7 mouse cellular contexts compared by ENCODE assay signal in genomic region chr4:108070723-108071122, GRCm38 (mm10). TPM values are rescaled to one million over a fixed set of nuclear protein-coding genes. Genes with fewer than 3 reads are reported as not detected.
DNase-seq lines count a peak whose midpoint lies in the region; ATAC-seq and TF ChIP-seq lines count a peak whose summit lies in the region.

No protein-coding gene starts in this region.

- 9% methylated on average over 8 of the region's 8 CpGs for WGBS in embryonic facial prominence, embryonic 12.5 days
- WGBS in liver, postnatal 0 days (ENCODE audit: insufficient replicate concordance): 6% methylated on average over 8 of the region's 8 CpGs

- TF ChIP-seq EP300 in liver, postnatal 0 days (IDR thresholded peaks at IDR 0.05; ENCODE audit: low read depth): no peak

- TF ChIP-seq CTCF in liver, postnatal 0 days (IDR thresholded peaks at IDR 0.05; ENCODE audit: low read depth): no peak

- H3K4me2 ChIP-seq in embryonic facial prominence, embryonic 12.5 days (replicated peaks): peak overlapping the region; percentile 86
- peak overlapping the region; percentile 73 for H3K4me2 ChIP-seq in liver, postnatal 0 days (ENCODE audit: low read depth, low read length)

- peak overlapping the region; percentile 50; the same call in 1 of the 2 replicates for H3K27ac ChIP-seq in embryonic facial prominence, embryonic 12.5 days
- H3K27ac ChIP-seq in liver, postnatal 0 days (ENCODE audit: low read depth): peak overlapping the region; percentile 93

- peaks cover 12% of the 10 kb centered on the region; the same call in 1 of the 2 replicates for H3K36me3 ChIP-seq in embryonic facial prominence, embryonic 12.5 days
- peaks cover 17% of the 10 kb centered on the region; the same call in 1 of the 2 replicates for H3K36me3 ChIP-seq in liver, postnatal 0 days (replicated peaks; ENCODE audit: insufficient read depth, low read length)

- peaks cover 8% of the 10 kb centered on the region for H3K4me1 ChIP-seq in embryonic facial prominence, embryonic 12.5 days
- peaks cover 14% of the 10 kb centered on the region for H3K4me1 ChIP-seq in liver, postnatal 0 days (ENCODE audit: insufficient read depth)

- DNase-seq in ovary, postnatal 36 days (ENCODE audit: low spot score): peak; percentile 9
- no peak for DNase-seq in ovary, adult 18-20 months (ENCODE audit: low spot score)
- peak; percentile 26 to 41 for DNase-seq in heart, postnatal 10 days
- no peak for DNase-seq in liver, postnatal 0 days
- no peak for DNase-seq in urinary bladder, adult 18-20 months (ENCODE audit: low spot score in 2 of 2)
- DNase-seq in left cerebral cortex, postnatal 25 days (ENCODE audit: low spot score in 2 of 2): no peak

- H3K27me3 ChIP-seq in embryonic facial prominence, embryonic 12.5 days: no peaks in the 10 kb centered on the region
- H3K27me3 ChIP-seq in liver, postnatal 0 days (ENCODE audit: insufficient read depth, low read length): no peaks in the 10 kb centered on the region

- intact Hi-C loops in heart, postnatal 10 days (cut with DNase I): loop anchor here (5.0 to 10.0 kb wide), 3 partner anchors 47 to 254 kb away; partner anchors contain the start of gene Coa7
- intact Hi-C loops in left cerebral cortex, postnatal 25 days (cut with DNase I): loop anchor here (2.0 to 5.0 kb wide), 2 partner anchors 133 to 180 kb away; no protein-coding TSS in a partner anchor

- H3K4me3 ChIP-seq in embryonic facial prominence, embryonic 12.5 days: peak overlapping the region; percentile 57
- peak overlapping the region; percentile 60 for H3K4me3 ChIP-seq in liver, postnatal 0 days (ENCODE audit: low read depth, low read length)

- no peaks in the 10 kb centered on the region for H3K9me3 ChIP-seq in embryonic facial prominence, embryonic 12.5 days
- no peaks in the 10 kb centered on the region for H3K9me3 ChIP-seq in liver, postnatal 0 days (ENCODE audit: low read length)

- no peak for ATAC-seq in embryonic facial prominence, embryonic 12.5 days (ENCODE audit: insufficient number of reproducible peaks, insufficient read depth, low FRiP score, low TSS enrichment)
- ATAC-seq in liver, postnatal 0 days: no peak

- H3K9ac ChIP-seq in embryonic facial prominence, embryonic 12.5 days: peak overlapping the region; percentile 67
- H3K9ac ChIP-seq in liver, postnatal 0 days (replicated peaks): peak overlapping the region; percentile 72

RNA-seq across cellular contexts. Expression of gene Podn, which starts 25.5 kb away (rescaled TPM):
- polyA plus RNA-seq in embryonic facial prominence, embryonic 12.5 days (2016; fragmentation: Nextera tagmentation; extraction: Ambion mirVana): 0.41 and 0.79 TPM in 2 replicates
- 10 to 100 TPM; 12.1 to 24.1 TPM for total RNA-seq in heart, postnatal 10 days (2021)
- polyA plus RNA-seq in liver, postnatal 0 days (2015; fragmentation: Nextera tagmentation; extraction: Ambion mirVana): 0.34 and 0.43 TPM in 2 replicates
- 1 to 10 TPM; 7.2 to 8.8 TPM for total RNA-seq in left cerebral cortex, postnatal 25 days (2021)

Comparison
In these comparisons a context has a peak if more than half of its experiments do, and no peak if none do; other contexts are left out.
1. DNase-seq: peak in ovary, postnatal 36 days (single experiment) and heart, postnatal 10 days (2 of 2); none in ovary, adult 18-20 months (single experiment), liver, postnatal 0 days (single experiment), urinary bladder, adult 18-20 months (0 of 2) and left cerebral cortex, postnatal 25 days (0 of 2).